Mouse (Mus musculus) retina, postnatal 7 days (tissue): ENCODE measurements around the gene Apod.

Experiments used
- DNase-seq: peaks from one replicate; pipeline ENCODE4 v3.0.0-alpha.2; 2012; ENCODE audit warnings: low read depth, low spot score

Apod gene

DNA sequence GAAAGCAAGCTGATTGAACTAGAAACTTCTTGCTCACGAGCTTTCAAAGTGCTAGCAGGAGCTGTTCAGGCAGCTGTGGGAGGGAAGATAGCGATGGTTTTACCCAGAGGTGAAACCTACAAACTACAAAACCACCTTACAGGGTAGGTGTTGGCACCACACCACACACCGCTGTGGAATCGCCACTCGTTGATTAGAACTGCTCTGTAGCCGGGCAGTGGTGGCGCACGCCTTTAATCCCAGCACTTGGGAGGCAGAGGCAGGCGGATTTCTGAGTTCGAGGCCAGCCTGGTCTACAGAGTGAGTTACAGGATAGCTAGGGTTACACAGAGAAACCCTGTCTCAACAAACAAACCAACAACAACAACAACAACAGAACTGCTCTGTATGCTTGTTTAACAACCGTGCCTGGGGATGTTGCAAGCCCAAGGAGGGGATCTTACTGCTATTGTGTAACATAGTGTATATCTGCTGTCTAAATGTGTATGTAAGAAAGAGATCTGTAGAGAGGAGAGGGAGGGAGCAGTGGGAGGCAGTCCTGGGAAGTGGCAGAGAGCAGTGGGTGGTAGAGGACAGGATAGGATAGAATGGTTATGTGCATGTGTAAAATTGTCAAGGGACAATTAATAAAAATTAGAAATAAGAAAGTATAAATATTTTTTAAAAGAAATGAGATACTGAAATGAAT, 27.7 kb downstream of the Apod start:
- DNase-seq = no peak

DNA sequence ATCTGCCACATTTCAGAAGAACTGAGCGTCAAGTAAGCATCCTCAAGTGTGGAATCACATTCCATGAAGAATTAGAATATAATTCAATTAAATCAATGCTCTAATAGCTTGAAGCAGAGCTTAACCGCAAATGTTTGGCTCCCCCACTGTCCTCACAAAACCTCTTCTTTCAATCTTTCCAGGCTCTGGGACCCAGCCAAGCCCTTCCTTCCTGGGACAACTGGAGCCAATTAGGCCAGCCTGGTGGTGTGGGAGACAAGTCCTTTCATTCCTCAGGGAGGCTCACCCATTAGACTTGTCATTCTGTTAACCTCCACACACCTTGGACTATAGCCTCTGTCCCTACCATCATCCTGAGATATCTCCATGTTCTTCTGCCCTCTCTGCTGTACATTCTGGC, 32.6 kb downstream of the Apod start:
- no peak for DNase-seq

DNA sequence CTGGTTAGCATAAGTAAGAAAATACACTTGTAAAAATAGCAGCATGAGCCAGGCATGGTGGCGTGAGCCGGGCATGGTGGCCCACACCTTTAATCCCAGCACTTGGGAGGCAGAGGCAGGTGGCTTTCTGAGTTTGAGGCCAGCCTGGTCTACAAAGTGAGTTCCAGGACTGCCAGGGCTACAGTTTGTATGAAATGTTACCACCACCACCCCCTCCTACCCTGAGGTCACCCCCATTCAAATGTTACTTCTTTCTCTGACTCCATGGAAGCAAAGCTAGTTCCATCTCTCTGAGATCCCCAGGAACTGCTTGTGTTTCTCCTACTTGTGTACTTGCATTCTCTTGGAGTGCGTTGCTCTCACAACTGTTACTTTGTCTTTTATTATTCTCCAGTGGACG, 34.4 kb downstream of the Apod start:
- DNase-seq = no peak

DNA sequence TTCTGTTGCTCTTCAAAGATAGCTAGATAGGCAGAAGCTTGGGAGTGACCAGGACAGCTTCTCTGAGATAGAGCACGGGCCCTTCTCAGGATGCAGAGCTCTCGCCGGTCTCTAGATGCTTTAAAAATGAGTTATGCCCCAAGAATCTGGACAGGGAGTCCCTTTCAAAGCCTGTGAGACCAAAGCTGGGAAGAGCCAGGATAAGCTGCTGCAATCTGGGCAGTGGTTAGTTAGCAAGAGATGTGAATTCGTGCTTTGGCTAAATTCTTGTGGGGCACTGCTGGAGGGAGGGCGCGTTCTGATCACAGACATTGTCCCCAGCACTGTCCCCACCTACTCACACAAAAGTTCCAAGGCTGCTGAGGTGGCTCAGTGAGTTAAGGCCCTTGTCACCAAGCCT, 36.0 kb downstream of the Apod start:
- DNase-seq = no peak

DNA sequence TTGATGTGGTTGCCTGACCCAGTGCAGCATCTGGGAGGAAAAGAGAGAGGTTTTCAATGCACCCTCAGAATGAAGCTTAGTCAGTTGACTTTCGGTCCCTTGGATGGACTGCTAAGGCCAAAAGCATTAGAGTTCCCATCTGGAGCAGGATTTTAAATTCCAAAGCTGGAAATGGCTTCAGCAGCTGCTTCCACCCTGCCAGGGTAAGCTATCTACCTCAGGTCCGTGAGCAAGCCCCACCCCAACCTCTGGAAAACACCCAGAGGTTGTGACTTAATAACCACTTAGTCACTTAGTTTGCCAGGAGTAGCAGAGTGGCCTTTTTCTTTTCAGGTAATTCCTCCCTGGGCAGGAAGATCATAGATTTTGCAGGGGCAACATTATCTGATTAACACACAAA, 36.5 kb downstream of the Apod start:
- no peak for DNase-seq

DNA sequence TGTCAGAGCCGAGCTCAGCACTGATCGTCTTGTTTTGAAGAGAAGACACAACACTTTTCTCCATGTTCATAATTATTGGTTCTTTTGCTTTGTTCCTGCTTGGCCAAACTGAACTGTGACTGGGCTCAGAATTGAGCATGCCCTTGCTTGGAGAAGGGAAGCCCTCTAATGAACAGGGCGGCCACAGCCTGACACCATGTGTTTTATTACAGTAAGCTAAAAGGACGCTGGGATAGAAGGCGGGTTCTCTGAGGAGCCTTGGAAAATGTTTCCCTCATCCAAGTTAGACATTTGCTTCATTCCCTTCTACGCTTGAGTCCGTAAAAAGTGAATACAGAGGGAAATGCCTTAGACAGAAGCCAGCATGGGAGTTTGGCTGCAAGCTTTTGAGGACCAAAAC, 37.6 kb downstream of the Apod start:
- DNase-seq = no peak

DNA sequence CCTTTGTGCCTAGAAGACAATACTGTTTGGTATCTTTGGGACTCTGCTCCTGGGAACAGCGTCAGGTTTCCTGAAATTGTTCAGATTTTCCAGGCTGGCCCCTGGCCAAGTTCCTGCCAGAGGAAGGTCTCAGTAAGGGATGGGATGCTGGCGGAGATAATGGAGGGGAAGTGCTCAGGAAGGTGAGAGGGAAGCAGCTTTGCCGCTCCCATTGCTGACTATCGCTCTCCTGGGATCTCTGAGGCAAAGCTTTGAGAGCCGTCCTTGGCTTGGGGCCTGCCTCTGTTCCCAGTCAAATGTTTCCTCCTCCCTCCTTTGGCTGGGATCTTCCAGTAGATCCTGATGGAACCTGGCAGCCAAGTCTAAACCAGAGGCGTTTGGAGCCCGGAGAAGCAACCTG, 38.1 kb downstream of the Apod start:
- DNase-seq = no peak

DNA sequence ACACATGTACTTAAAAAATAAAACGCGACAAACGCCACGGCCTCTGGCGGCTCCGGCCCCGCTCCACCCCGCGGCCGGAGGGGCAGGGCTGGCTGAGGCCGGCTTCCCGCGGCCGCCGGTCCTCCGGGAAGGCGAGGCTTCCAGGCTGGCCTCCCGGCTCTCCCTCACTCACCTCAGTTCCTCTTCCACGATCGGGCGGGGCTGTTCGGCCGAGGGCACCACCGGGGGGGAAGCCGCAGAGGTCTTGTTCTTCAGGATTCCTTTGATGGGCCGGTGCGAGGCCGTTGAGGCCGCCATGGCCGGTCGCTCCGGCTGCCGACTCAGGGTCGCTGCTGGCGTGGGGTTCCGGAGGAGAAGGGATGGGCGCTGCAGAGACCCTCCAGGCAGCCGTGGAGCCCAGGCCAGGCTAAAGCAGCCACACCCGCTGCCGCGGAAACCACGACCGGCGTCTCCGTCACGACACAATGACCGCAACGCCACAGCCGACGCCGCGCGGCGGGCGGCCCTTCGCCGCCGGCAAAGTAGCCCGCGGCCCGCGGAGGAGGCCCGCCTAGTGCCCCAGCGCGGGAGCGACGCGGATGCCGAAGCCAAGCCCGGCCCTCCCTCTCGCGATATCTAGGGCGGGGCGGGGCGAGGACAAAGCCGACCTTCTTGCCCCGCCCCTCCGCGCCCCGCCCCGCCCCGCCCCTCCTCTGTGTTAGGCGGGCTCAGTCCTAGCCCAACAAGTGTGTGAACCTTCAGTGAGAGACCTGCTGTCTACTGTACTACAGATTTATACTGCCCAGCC, 39.7 kb downstream of the Apod start, which contains the start of gene Ppp1r2:
TSS of gene Ppp1r2 (minus strand) at position 604 of the 787 bp plus-strand sequence.
- DNase-seq = peak; percentile 86

DNA sequence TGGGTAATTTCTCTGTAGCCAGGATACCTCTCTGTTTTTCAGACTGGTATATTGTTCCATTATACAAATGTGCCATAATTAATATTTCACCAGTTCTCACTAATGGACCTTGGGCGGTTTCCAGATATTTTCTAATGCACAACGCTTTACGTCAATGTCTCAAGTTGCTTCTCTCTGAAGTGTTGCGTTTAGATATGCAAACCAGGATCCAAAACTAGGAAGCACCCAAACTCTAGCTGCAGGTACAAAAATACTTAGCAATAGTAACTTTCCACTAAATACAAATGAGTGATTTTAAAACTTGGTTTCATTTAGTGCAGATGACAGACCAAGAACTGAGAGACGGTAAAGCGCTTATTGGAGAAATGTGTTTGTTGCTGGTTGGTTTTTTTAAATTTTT, 40.5 kb downstream of the Apod start:
- DNase-seq = no peak

DNA sequence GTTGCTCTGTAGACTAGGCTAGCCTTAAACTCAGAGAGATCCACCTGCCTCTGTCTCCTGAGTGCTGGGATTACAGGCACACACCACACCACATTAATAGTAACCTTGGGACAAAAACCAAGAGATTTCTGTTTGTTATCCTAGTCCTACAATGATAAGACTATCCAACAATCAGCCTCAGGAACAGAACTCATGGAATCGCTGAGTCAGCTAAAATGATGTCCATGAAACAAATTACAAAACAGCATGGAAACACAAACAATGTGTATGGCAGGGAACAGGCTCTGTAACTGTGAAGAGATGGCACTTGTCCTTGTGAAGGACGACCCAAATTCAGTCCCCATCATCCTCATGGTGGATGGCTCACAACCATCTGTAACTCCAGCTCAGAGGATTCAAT, 47.9 kb downstream of the Apod start:
- DNase-seq = no peak

DNA sequence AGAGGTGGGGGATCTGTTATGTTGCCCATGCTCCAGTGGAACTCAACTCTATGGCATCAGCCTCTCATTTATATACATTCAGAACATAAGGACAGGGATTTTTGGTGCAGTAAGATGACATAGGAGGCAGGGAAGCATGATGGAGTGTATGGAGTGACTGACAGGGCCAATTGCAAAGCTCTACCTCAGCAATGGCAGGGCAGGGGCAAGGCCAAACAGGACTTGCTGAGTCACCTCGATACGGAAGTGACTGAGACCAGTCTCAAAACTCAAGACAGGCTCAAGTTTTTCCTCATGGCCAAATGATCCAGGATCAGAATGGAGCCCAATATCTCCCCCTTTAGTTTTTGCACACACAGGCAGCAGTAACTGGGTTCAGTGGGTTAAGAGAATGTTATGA, 58.5 kb downstream of the Apod start:
- DNase-seq = no peak

DNA sequence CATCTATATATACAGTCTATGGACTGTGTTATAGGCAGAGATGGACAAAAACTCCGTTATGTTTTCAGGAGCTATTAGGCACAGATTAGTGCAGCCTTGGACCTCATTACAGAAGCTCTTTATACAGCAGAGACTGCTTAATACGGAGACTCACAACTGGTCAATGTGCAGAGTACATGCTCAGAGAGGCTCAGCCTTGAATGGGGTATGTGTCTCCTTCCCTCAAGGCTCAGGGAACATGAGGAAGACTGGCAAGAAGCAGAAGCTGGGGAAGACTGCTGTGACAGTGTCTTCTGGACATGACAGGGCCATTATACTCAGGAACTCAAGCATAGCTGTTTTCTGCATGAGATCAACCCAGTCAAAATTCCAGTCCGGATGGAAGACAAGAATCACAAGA, 58.9 kb downstream of the Apod start:
- DNase-seq = no peak

DNA sequence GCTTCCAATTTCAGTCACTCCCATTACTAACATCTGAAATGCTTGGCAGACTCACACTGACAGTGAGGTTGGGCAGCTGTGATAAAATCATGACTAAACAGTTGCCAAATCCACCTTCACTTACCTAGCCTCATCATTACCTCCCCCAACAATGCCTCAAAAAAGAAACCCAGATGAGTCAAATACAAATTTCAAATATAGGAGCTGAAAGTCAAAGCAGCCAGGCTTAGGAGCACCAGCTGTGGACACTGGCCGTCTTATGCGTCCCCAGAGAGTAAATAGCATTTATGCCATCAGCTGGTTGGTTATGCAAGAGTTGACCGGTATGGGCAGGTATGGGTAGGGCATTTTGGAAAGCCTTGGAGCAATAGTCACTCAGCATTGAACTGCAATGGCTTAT, 65.2 kb downstream of the Apod start:
- no peak for DNase-seq

DNA sequence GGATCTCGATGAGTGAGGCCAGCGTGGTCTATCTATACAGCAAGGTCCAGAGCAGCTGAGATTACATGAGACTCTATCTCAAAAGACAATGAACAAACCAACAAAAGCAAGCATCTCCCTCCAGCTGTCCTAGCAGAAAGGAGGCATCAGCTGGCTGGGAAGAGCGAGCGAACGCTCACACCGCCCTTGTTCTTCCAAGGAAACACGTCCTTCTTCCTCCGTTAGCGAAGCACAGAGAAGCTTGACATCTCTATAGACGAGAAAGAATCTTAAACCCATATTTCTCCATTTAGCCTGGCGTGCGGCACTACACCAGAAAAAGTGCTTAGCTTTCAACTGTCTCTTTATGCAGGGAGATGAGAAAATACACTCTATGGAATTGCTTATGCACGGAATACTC, 65.9 kb downstream of the Apod start:
- DNase-seq = no peak

DNA sequence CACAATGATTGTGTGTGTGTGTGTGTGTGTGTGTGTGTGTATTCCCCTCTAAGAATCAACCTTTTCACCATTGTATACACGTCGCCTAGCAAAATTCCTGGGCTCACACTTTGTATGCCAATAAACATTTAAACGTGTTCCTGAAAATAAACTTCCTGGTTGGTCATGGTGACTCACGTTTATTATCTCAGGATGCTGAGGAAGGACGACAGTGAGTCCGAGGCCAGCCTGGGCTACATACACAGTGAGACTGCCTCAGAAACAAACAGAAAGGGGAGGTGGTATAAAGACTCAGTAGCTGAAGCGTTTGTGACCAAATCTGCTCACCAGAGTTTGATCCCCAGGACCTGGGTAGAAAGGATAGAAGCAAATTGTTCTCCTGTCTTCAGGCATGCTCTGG, 67.2 kb downstream of the Apod start:
- DNase-seq = no peak
